Mouse (Mus musculus): ENCODE results near the gene Rint1. TPM values are rescaled to one million over a fixed set of nuclear protein-coding genes. Genes with fewer than 3 reads are reported as not detected.

The Rint1 gene
- total and polyA plus RNA-seq, 3 experiments: 6.9 to 14.7 (median 12.9) TPM

- intact Hi-C loops (cut with DNase I): loop anchor here (5.0 to 10.0 kb wide), 3 partner anchors 86 to 374 kb away; no protein-coding TSS in a partner anchor
- H3K36me3 ChIP-seq (ENCODE audit: control insufficient read depth, insufficient read depth, low read length): no peaks in the 10 kb centered on the region
- 19% methylated on average over 2 of the region's 2 CpGs for WGBS
- no peaks in the 10 kb centered on the region for H3K27me3 ChIP-seq (ENCODE audit: control insufficient read depth, insufficient read depth, low read length)
- H3K4me3 ChIP-seq: no peak overlapping the region
- no peak overlapping the region for H3K27ac ChIP-seq
- H3K9ac ChIP-seq (ENCODE audit: low read depth, low read length): no peak overlapping the region
- DNase-seq: peak; percentile 36 to 58
- no peaks in the 10 kb centered on the region for H3K4me1 ChIP-seq (ENCODE audit: control insufficient read depth, insufficient read depth, low read length)
- TF ChIP-seq EP300 (IDR thresholded peaks at IDR 0.05; ENCODE audit: insufficient read depth, low read depth, low read length) (peak; percentile 74; the same call in 1 of the 2 replicates), CTCF (IDR thresholded peaks at IDR 0.05) (peak; percentile 78), POLR2A (IDR thresholded peaks at IDR 0.05; ENCODE audit: insufficient read depth, low read depth, low read length) (no peak)
- H3K79me2 ChIP-seq (replicated peaks; ENCODE audit: control insufficient read depth, insufficient read depth, low read length): no peaks in the 10 kb centered on the region
Measured at GRCm38 (mm10) chr5:23758633-23759032, 28.9 kb upstream of the Rint1 start.

GRCm38 (mm10) chr5:23762531-23762930 is 25.0 kb upstream of the Rint1 start:
- TF ChIP-seq EP300 (IDR thresholded peaks at IDR 0.05; ENCODE audit: insufficient read depth, low read depth, low read length) (no peak), CTCF (IDR thresholded peaks at IDR 0.05) (no peak), POLR2A (IDR thresholded peaks at IDR 0.05; ENCODE audit: insufficient read depth, low read depth, low read length) (no peak)
- intact Hi-C loops (cut with DNase I): no loop called here
- Histone ChIP-seq H3K9ac (ENCODE audit: low read depth, low read length) (no peak overlapping the region), H3K79me2 (replicated peaks; ENCODE audit: control insufficient read depth, insufficient read depth, low read length) (no peaks in the 10 kb centered on the region), H3K36me3 (ENCODE audit: control insufficient read depth, insufficient read depth, low read length) (no peaks in the 10 kb centered on the region), H3K4me3 (no peak overlapping the region), H3K27ac (no peak overlapping the region), H3K27me3 (ENCODE audit: control insufficient read depth, insufficient read depth, low read length) (no peaks in the 10 kb centered on the region), H3K4me1 (ENCODE audit: control insufficient read depth, insufficient read depth, low read length) (no peaks in the 10 kb centered on the region)
- WGBS: 94% methylated on average over 6 of the region's 6 CpGs
- DNase-seq: no peak

- intact Hi-C loops (cut with DNase I): no loop called here
- DNase-seq: no peak
- Histone ChIP-seq H3K4me3 (no peak overlapping the region), H3K4me1 (ENCODE audit: control insufficient read depth, insufficient read depth, low read length) (no peaks in the 10 kb centered on the region), H3K79me2 (replicated peaks; ENCODE audit: control insufficient read depth, insufficient read depth, low read length) (no peaks in the 10 kb centered on the region), H3K27ac (no peak overlapping the region), H3K36me3 (ENCODE audit: control insufficient read depth, insufficient read depth, low read length) (no peaks in the 10 kb centered on the region), H3K27me3 (ENCODE audit: control insufficient read depth, insufficient read depth, low read length) (no peaks in the 10 kb centered on the region), H3K9ac (ENCODE audit: low read depth, low read length) (no peak overlapping the region)
- WGBS: 86% methylated on average over 5 of the region's 5 CpGs
- TF ChIP-seq EP300 (IDR thresholded peaks at IDR 0.05; ENCODE audit: insufficient read depth, low read depth, low read length): no peak
- TF ChIP-seq CTCF (IDR thresholded peaks at IDR 0.05): no peak
- TF ChIP-seq POLR2A (IDR thresholded peaks at IDR 0.05; ENCODE audit: insufficient read depth, low read depth, low read length): no peak
Measured at GRCm38 (mm10) chr5:23764557-23764956, 23.0 kb upstream of the Rint1 start.

- no peaks in the 10 kb centered on the region for H3K79me2 ChIP-seq (replicated peaks; ENCODE audit: control insufficient read depth, insufficient read depth, low read length)
- no peak for DNase-seq
- WGBS: 54% methylated on average over 8 of the region's 8 CpGs
- H3K27me3 ChIP-seq (ENCODE audit: control insufficient read depth, insufficient read depth, low read length): no peaks in the 10 kb centered on the region
- H3K4me1 ChIP-seq (ENCODE audit: control insufficient read depth, insufficient read depth, low read length): no peaks in the 10 kb centered on the region
- no peaks in the 10 kb centered on the region for H3K36me3 ChIP-seq (ENCODE audit: control insufficient read depth, insufficient read depth, low read length)
- H3K4me3 ChIP-seq: no peak overlapping the region
- H3K9ac ChIP-seq (ENCODE audit: low read depth, low read length): no peak overlapping the region
- intact Hi-C loops (cut with DNase I): no loop called here
- H3K27ac ChIP-seq: no peak overlapping the region
- TF ChIP-seq POLR2A (IDR thresholded peaks at IDR 0.05; ENCODE audit: insufficient read depth, low read depth, low read length): no peak
- TF ChIP-seq EP300 (IDR thresholded peaks at IDR 0.05; ENCODE audit: insufficient read depth, low read depth, low read length): no peak
- TF ChIP-seq CTCF (IDR thresholded peaks at IDR 0.05): no peak
Measured at GRCm38 (mm10) chr5:23771105-23771504, 16.4 kb upstream of the Rint1 start.

GRCm38 (mm10) chr5:23774186-23774585 is 13.3 kb upstream of the Rint1 start:
- Histone ChIP-seq H3K36me3 (ENCODE audit: control insufficient read depth, insufficient read depth, low read length) (no peaks in the 10 kb centered on the region), H3K4me3 (no peak overlapping the region)
- intact Hi-C loops (cut with DNase I): no loop called here

GRCm38 (mm10) chr5:23780516-23780915 is 7.0 kb upstream of the Rint1 start:
- Histone ChIP-seq H3K36me3 (ENCODE audit: control insufficient read depth, insufficient read depth, low read length) (no peaks in the 10 kb centered on the region), H3K27me3 (ENCODE audit: control insufficient read depth, insufficient read depth, low read length) (no peaks in the 10 kb centered on the region), H3K79me2 (replicated peaks; ENCODE audit: control insufficient read depth, insufficient read depth, low read length) (no peaks in the 10 kb centered on the region), H3K4me1 (ENCODE audit: control insufficient read depth, insufficient read depth, low read length) (no peaks in the 10 kb centered on the region), H3K4me3 (no peak overlapping the region), H3K27ac (no peak overlapping the region), H3K9ac (ENCODE audit: low read depth, low read length) (no peak overlapping the region)
- TF ChIP-seq POLR2A (IDR thresholded peaks at IDR 0.05; ENCODE audit: insufficient read depth, low read depth, low read length) (no peak), CTCF (IDR thresholded peaks at IDR 0.05) (0 out of 2 replicates have a peak, but pooled peaks have one; percentile 14)
- intact Hi-C loops (cut with DNase I): no loop called here
- WGBS: 86% methylated on average over 4 of the region's 4 CpGs
- no peak for DNase-seq

More at GRCm38 (mm10) chr5:23774186-23774585, 13.3 kb upstream of the Rint1 start:
- TF ChIP-seq EP300 (IDR thresholded peaks at IDR 0.05; ENCODE audit: insufficient read depth, low read depth, low read length): no peak
- DNase-seq: no peak
- Histone ChIP-seq H3K4me1 (ENCODE audit: control insufficient read depth, insufficient read depth, low read length) (no peaks in the 10 kb centered on the region), H3K79me2 (replicated peaks; ENCODE audit: control insufficient read depth, insufficient read depth, low read length) (no peaks in the 10 kb centered on the region), H3K27ac (no peak overlapping the region), H3K27me3 (ENCODE audit: control insufficient read depth, insufficient read depth, low read length) (no peaks in the 10 kb centered on the region), H3K9ac (ENCODE audit: low read depth, low read length) (no peak overlapping the region)
- WGBS: 61% methylated on average over 6 of the region's 6 CpGs
